Mouse (Mus musculus) bone marrow macrophage, adult 2 months (primary cell): ENCODE measurements at regions not wholly inside any gene's neighbourhood (a gene's known extent, or its start where the extent isn't known, plus 50 kb on each side); places are given as distances from the start of the nearest gene placed in this dataset.

Experiments
- CTCF ChIP-seq: IDR thresholded peaks from 2 replicates; pipeline ENCODE4 v1.5.1; 2012; ENCODE audit warnings: low read depth, mild to moderate bottlenecking, low read length, moderate library complexity
- POLR2A ChIP-seq: IDR thresholded peaks from 2 replicates; pipeline ENCODE4 v1.6.1; 2012; ENCODE audit warnings: mild to moderate bottlenecking, low read depth, low read length, borderline replicate concordance

GRCm38 (mm10) chr17:49190337-49190736 lies 237.8 kb upstream of the Mocs1 start:
- no peak for TF ChIP-seq POLR2A
- no peak for TF ChIP-seq CTCF
